In genomic region chr3:122763768-122764167, GRCm38 (mm10) we compare ENCODE assay signal across 28 mouse cellular contexts. TPM values are rescaled to one million over a fixed set of nuclear protein-coding genes. Genes with fewer than 3 reads are reported as not detected.
DNase-seq lines count a peak whose midpoint lies in the region; ATAC-seq and TF ChIP-seq lines count a peak whose summit lies in the region.
"Had no signal": no experiment of that assay in that cellular context is flagged by ENCODE, and none has a peak within 500 bp of the region (broad histone marks: within the 10 kb centered on the region; RNA-seq: fewer than 3 reads in every experiment).

No protein-coding gene starts in this region.

- peak overlapping the region; percentile 52 for H3K4me3 ChIP-seq in gastrocnemius, adult 2 months
- no peak overlapping the region for H3K4me3 ChIP-seq in embryonic facial prominence, embryonic 10.5 days
- no peak overlapping the region for H3K4me3 ChIP-seq in intestine, embryonic 16.5 days (ENCODE audit: low read length)
- H3K4me3 ChIP-seq: heart, embryonic 12.5 days; hindbrain, embryonic 10.5 days; limb, embryonic 12.5 days; liver, embryonic 12.5 days; midbrain, embryonic 12.5 days; neural tube, embryonic 13.5 days; stomach, embryonic 15.5 days had no signal

- intact Hi-C loops in gastrocnemius, adult 2 months (cut with DNase I): no loop called here

- DNase-seq in gastrocnemius, adult 2 months: no peak
- no peak for DNase-seq in gastrocnemius, postnatal 25 days
- DNase-seq in 416B (ENCODE audit: low read depth): peak; percentile 59
- peak; percentile 32 for DNase-seq in embryonic facial prominence, embryonic 10.5 days (ENCODE audit: low spot score)
- DNase-seq in layer of hippocampus, postnatal 36 days: no peak
- no peak for DNase-seq in left cerebral cortex, adult 18-20 months (ENCODE audit: low spot score in 2 of 2)
- DNase-seq: cerebellum, adult 11 months; cerebellum, adult 9-11 months; forebrain, postnatal 0 days; kidney, adult 9 months; kidney, postnatal 36 days; layer of hippocampus, adult 9-11 months; lung, adult 18-20 months; lung, postnatal 10 days; right cerebral cortex, postnatal 4 days; thymus, adult 2 months; thymus, postnatal 4 days had no signal

- peak overlapping the region; percentile 46; the same call in 1 of the 2 replicates for H3K27ac ChIP-seq in gastrocnemius, adult 2 months
- H3K27ac ChIP-seq in embryonic facial prominence, embryonic 10.5 days (replicated peaks): peak overlapping the region; percentile 51; the same call in 1 of the 2 replicates
- no peak overlapping the region for H3K27ac ChIP-seq in intestine, embryonic 16.5 days (ENCODE audit: low read length)
- H3K27ac ChIP-seq: hindbrain, embryonic 10.5 days; hindbrain, postnatal 0 days; limb, embryonic 12.5 days; liver, embryonic 12.5 days; midbrain, embryonic 12.5 days; neural tube, embryonic 13.5 days had no signal

- no peak overlapping the region for H3K4me2 ChIP-seq in intestine, embryonic 16.5 days (ENCODE audit: low read depth, low read length)
- H3K4me2 ChIP-seq: heart, embryonic 12.5 days; limb, embryonic 12.5 days; liver, embryonic 12.5 days; midbrain, embryonic 12.5 days; neural tube, embryonic 13.5 days; stomach, embryonic 15.5 days had no signal

- 57% methylated on average over 14 of the region's 14 CpGs for WGBS in embryonic facial prominence, embryonic 10.5 days
- 41% methylated on average over 14 of the region's 14 CpGs for WGBS in intestine, embryonic 16.5 days

- no peaks in the 10 kb centered on the region for H3K9me3 ChIP-seq in embryonic facial prominence, embryonic 10.5 days
- H3K9me3 ChIP-seq in intestine, embryonic 16.5 days (ENCODE audit: control insufficient read depth, low read length): no peaks in the 10 kb centered on the region
- H3K9me3 ChIP-seq: heart, embryonic 12.5 days; hindbrain, embryonic 10.5 days; limb, embryonic 12.5 days; liver, embryonic 12.5 days; midbrain, embryonic 12.5 days; neural tube, embryonic 13.5 days; stomach, embryonic 15.5 days had no signal

- H3K4me1 ChIP-seq in embryonic facial prominence, embryonic 10.5 days: peaks cover 10% of the 10 kb centered on the region
- H3K4me1 ChIP-seq in intestine, embryonic 16.5 days (ENCODE audit: control insufficient read depth, insufficient read depth, low read length): peaks cover 22% of the 10 kb centered on the region
- H3K4me1 ChIP-seq: hindbrain, embryonic 10.5 days; limb, embryonic 12.5 days; liver, embryonic 12.5 days had no signal

- H3K36me3 ChIP-seq in embryonic facial prominence, embryonic 10.5 days (replicated peaks): peaks cover 12% of the 10 kb centered on the region
- 0 out of 2 replicates have a peak, but pooled peaks cover 3% of the 10 kb centered on the region for H3K36me3 ChIP-seq in intestine, embryonic 16.5 days (ENCODE audit: control insufficient read depth, insufficient read depth, low read length)
- H3K36me3 ChIP-seq: liver, embryonic 12.5 days; midbrain, embryonic 12.5 days had no signal

- no peak overlapping the region for H3K9ac ChIP-seq in intestine, embryonic 16.5 days (ENCODE audit: low read depth, low read length)
- H3K9ac ChIP-seq: forebrain, postnatal 0 days; heart, embryonic 12.5 days; limb, embryonic 12.5 days; liver, embryonic 12.5 days; midbrain, embryonic 12.5 days; neural tube, embryonic 13.5 days; stomach, embryonic 15.5 days had no signal

- no peak for TF ChIP-seq CTCF in gastrocnemius, adult 2 months (IDR thresholded peaks at IDR 0.05)

- peak; percentile 78 for ATAC-seq in intestine, embryonic 16.5 days
- no peak for ATAC-seq in inflammation-experienced regulatory T-cells, adult 6 months
- ATAC-seq: forebrain, postnatal 0 days; hindbrain, postnatal 0 days; liver, embryonic 12.5 days had no signal

- H3K27me3 ChIP-seq in embryonic facial prominence, embryonic 10.5 days (replicated peaks; ENCODE audit: low read depth, poor library complexity, severe bottlenecking): no peaks in the 10 kb centered on the region
- H3K27me3 ChIP-seq in intestine, embryonic 16.5 days (replicated peaks; ENCODE audit: control insufficient read depth, insufficient read depth, low read length): no peaks in the 10 kb centered on the region
- H3K27me3 ChIP-seq: heart, embryonic 12.5 days; limb, embryonic 12.5 days; liver, embryonic 12.5 days; midbrain, embryonic 12.5 days; neural tube, embryonic 13.5 days; stomach, embryonic 15.5 days had no signal

RNA-seq across cellular contexts. Expression of gene Pde5a, which starts 35.0 kb away (rescaled TPM):
- 1 to 10 TPM; 1.7 to 2.0 TPM for total RNA-seq in gastrocnemius, adult 2 months (2021)
- 1 to 10 TPM; 2.3 to 3.0 TPM for total RNA-seq in gastrocnemius, postnatal 25 days (2021)
- 3.2 and 3.8 TPM in 2 replicates for polyA plus RNA-seq in embryonic facial prominence, embryonic 10.5 days (2016; fragmentation: Nextera tagmentation; extraction: Ambion mirVana)
- polyA plus RNA-seq in intestine, embryonic 16.5 days (2015; fragmentation: Nextera tagmentation; extraction: Ambion mirVana): 8.4 and 9.0 TPM in 2 replicates
- 1 to 10 TPM; 9.1 to 9.6 TPM for total RNA-seq in layer of hippocampus, postnatal 36 days (2021)
- 10 to 100 TPM; 19.8 to 23.8 TPM for total RNA-seq in left cerebral cortex, adult 18-20 months (2021)
- under 1 TPM; 0.09 to 0.54 (median 0.13) TPM for polyA plus RNA-seq in inflammation-experienced regulatory T-cells, adult 6 months (2017; shearing (Covaris generic))
- total RNA-seq: MEL had no signal

Comparison
In these comparisons a context has a peak if more than half of its experiments do, and no peak if none do; other contexts are left out.
1. DNase-seq: peak in 416B (single experiment) and embryonic facial prominence, embryonic 10.5 days (single experiment); none in gastrocnemius, adult 2 months (single experiment), gastrocnemius, postnatal 25 days (single experiment), layer of hippocampus, postnatal 36 days (0 of 2) and left cerebral cortex, adult 18-20 months (0 of 2).